Comparison of ENCODE assay signal across 8 mouse cellular contexts in genomic region chr9:49055333-49056205, GRCm38 (mm10). TPM values are rescaled to one million over a fixed set of nuclear protein-coding genes. Genes with fewer than 3 reads are reported as not detected.
DNase-seq lines count a peak whose midpoint lies in the region; ATAC-seq and TF ChIP-seq lines count a peak whose summit lies in the region.

Gene Zw10, plus strand, starts transcription at chr9:49055613.

- H3K27me3 ChIP-seq in G1E (ENCODE audit: insufficient read depth, low read length): no peaks in the 10 kb centered on the region
- H3K27me3 ChIP-seq in forebrain, embryonic 16.5 days (replicated peaks; ENCODE audit: control insufficient read depth, insufficient read depth, low read length): no peaks in the 10 kb centered on the region
- no peaks in the 10 kb centered on the region for H3K27me3 ChIP-seq in lung, embryonic 14.5 days (ENCODE audit: insufficient read depth, low read length)
- no peaks in the 10 kb centered on the region for H3K27me3 ChIP-seq in thymus, adult 2 months (ENCODE audit: control insufficient read depth, insufficient read depth, low read length)

- peak within 1 kb of the TSS; percentile 78 for H3K4me2 ChIP-seq in forebrain, embryonic 16.5 days (ENCODE audit: low read length)
- H3K4me2 ChIP-seq in lung, embryonic 14.5 days: peak within 1 kb of the TSS; percentile 73

- under 1% methylated on average over 53 of the region's 53 CpGs for WGBS in forebrain, embryonic 16.5 days
- under 1% methylated on average over 53 of the region's 53 CpGs for WGBS in lung, embryonic 14.5 days
- under 1% methylated on average over 53 of the region's 53 CpGs for WGBS in olfactory bulb, adult 2 months
- under 1% methylated on average over 53 of the region's 53 CpGs for WGBS in thymus, adult 2 months

- intact Hi-C loops in heart, postnatal 36 days (cut with DNase I): loop anchor here (10.0 kb wide), 1 partner anchor 191 kb away; no protein-coding TSS in a partner anchor

- TF ChIP-seq CTCF in G1E (IDR thresholded peaks at IDR 0.05; ENCODE audit: low read depth, low read length): no peak
- TF ChIP-seq CTCF in layer of hippocampus, adult 2 months (conservative IDR thresholded peaks at IDR 0.05): 0 out of 2 replicates have a peak, but pooled peaks have one; percentile 5
- TF ChIP-seq CTCF in lung, embryonic 14.5 days (IDR thresholded peaks at IDR 0.05; ENCODE audit: low read depth): no peak
- no peak for TF ChIP-seq CTCF in olfactory bulb, adult 2 months (IDR thresholded peaks at IDR 0.05; ENCODE audit: insufficient read depth, low read depth, low read length)
- peak; percentile 67 for TF ChIP-seq CTCF in thymus, adult 2 months (IDR thresholded peaks at IDR 0.05; ENCODE audit: borderline replicate concordance, control insufficient read depth, extremely low read depth, insufficient read depth, low read length, poor library complexity)

- peaks cover 25% of the 10 kb centered on the region for H3K4me1 ChIP-seq in G1E (ENCODE audit: insufficient read depth, low read depth, low read length)
- H3K4me1 ChIP-seq in forebrain, embryonic 16.5 days (replicated peaks; ENCODE audit: control insufficient read depth, insufficient read depth, low read length): peaks cover 13% of the 10 kb centered on the region
- peaks cover 6% of the 10 kb centered on the region for H3K4me1 ChIP-seq in lung, embryonic 14.5 days (ENCODE audit: insufficient read depth)
- no peaks in the 10 kb centered on the region for H3K4me1 ChIP-seq in olfactory bulb, adult 2 months (ENCODE audit: control insufficient read depth, insufficient read depth, low read length)
- no peaks in the 10 kb centered on the region for H3K4me1 ChIP-seq in thymus, adult 2 months (replicated peaks; ENCODE audit: control insufficient read depth, insufficient read depth, low read length)

- no peaks in the 10 kb centered on the region for H3K9me3 ChIP-seq in G1E (replicated peaks)
- no peaks in the 10 kb centered on the region for H3K9me3 ChIP-seq in forebrain, embryonic 16.5 days (ENCODE audit: control insufficient read depth, low read length)
- no peaks in the 10 kb centered on the region for H3K9me3 ChIP-seq in lung, embryonic 14.5 days (ENCODE audit: low read depth, low read length)

- peak; percentile 85 for DNase-seq in G1E (ENCODE audit: low spot score)
- DNase-seq in cerebellum, adult 18-20 months: peak; percentile 96 to 99
- DNase-seq in heart, postnatal 36 days: peak; percentile 91
- peak; percentile 95 to 96 for DNase-seq in layer of hippocampus, adult 2 months (ENCODE audit: low spot score in 2 of 2)
- peak; percentile 98 for DNase-seq in lung, embryonic 14.5 days
- DNase-seq in thymus, adult 2 months: peak; percentile 95

- ATAC-seq in G1E (ENCODE audit: extremely low read depth, insufficient number of reproducible peaks, low FRiP score, poor library complexity, severe bottlenecking): peak; percentile 95
- peak; percentile 100 for ATAC-seq in forebrain, embryonic 16.5 days
- peak; percentile 99 for ATAC-seq in lung, embryonic 14.5 days (ENCODE audit: insufficient read depth)

- no peak within 1 kb of the TSS for H3K27ac ChIP-seq in forebrain, embryonic 16.5 days (ENCODE audit: low read length)
- H3K27ac ChIP-seq in layer of hippocampus, adult 2 months: peak within 1 kb of the TSS; percentile 89
- H3K27ac ChIP-seq in lung, embryonic 14.5 days (ENCODE audit: low read depth): peak within 1 kb of the TSS; percentile 36; the same call in 1 of the 2 replicates
- H3K27ac ChIP-seq in olfactory bulb, adult 2 months (ENCODE audit: insufficient read depth, low read depth, low read length): peak within 1 kb of the TSS; percentile 52; the same call in 1 of the 2 replicates
- no peak within 1 kb of the TSS for H3K27ac ChIP-seq in thymus, adult 2 months (ENCODE audit: control insufficient read depth, insufficient read depth, low read length)

- H3K36me3 ChIP-seq in G1E (replicated peaks): peaks cover 24% of the 10 kb centered on the region
- H3K36me3 ChIP-seq in forebrain, embryonic 16.5 days (ENCODE audit: control insufficient read depth, insufficient read depth): peaks cover 2% of the 10 kb centered on the region; the same call in 1 of the 2 replicates
- H3K36me3 ChIP-seq in lung, embryonic 14.5 days (ENCODE audit: insufficient read depth): peaks cover 17% of the 10 kb centered on the region
- peaks cover 12% of the 10 kb centered on the region for H3K36me3 ChIP-seq in thymus, adult 2 months (ENCODE audit: control insufficient read depth, insufficient read depth, low read length)

- peak within 1 kb of the TSS; percentile 82 for H3K4me3 ChIP-seq in G1E (ENCODE audit: low read depth, low read length)
- H3K4me3 ChIP-seq in forebrain, embryonic 16.5 days (replicated peaks; ENCODE audit: low read length): peak within 1 kb of the TSS; percentile 80
- peak within 1 kb of the TSS; percentile 87 for H3K4me3 ChIP-seq in layer of hippocampus, adult 2 months
- H3K4me3 ChIP-seq in lung, embryonic 14.5 days (ENCODE audit: low read depth, low read length): peak within 1 kb of the TSS; percentile 91
- peak within 1 kb of the TSS; percentile 96 for H3K4me3 ChIP-seq in olfactory bulb, adult 2 months (ENCODE audit: insufficient read depth, low read depth, low read length)
- peak within 1 kb of the TSS; percentile 80 for H3K4me3 ChIP-seq in thymus, adult 2 months (ENCODE audit: control insufficient read depth, insufficient read depth, low read length)

- peak within 1 kb of the TSS; percentile 88 for H3K9ac ChIP-seq in forebrain, embryonic 16.5 days (replicated peaks; ENCODE audit: low read depth, low read length)
- H3K9ac ChIP-seq in lung, embryonic 14.5 days: peak within 1 kb of the TSS; percentile 85

- peak; percentile 58 for TF ChIP-seq POLR2A in olfactory bulb, adult 2 months (IDR thresholded peaks at IDR 0.05; ENCODE audit: insufficient read depth, low read depth, low read length)
- TF ChIP-seq POLR2A in thymus, adult 2 months (IDR thresholded peaks at IDR 0.05; ENCODE audit: control insufficient read depth, extremely low read depth, insufficient read depth, low read length, poor library complexity): peak; percentile 68

RNA-seq across cellular contexts. Expression of gene Zw10, which starts in this region (rescaled TPM):
- total RNA-seq in G1E (2014; fragmentation: Nextera tagmentation) (52.0 and 53.1 TPM in 2 replicates), G1E (2017) (45.8 and 46.4 TPM in 2 replicates)
- 5.2 and 6.6 TPM in 2 replicates for polyA plus RNA-seq in G1E (2012)
- polyA plus RNA-seq in forebrain, embryonic 16.5 days (2015; fragmentation: Nextera tagmentation; extraction: Ambion mirVana): 31.0 and 32.2 TPM in 2 replicates
- 10 to 100 TPM; 10.4 to 11.8 TPM for total RNA-seq in heart, postnatal 36 days (2021)
- total RNA-seq in layer of hippocampus, adult 2 months (2021): 10 to 100 TPM; 17.3 to 17.9 TPM
- 50.7 and 53.4 TPM in 2 replicates for polyA plus RNA-seq in lung, embryonic 14.5 days (2014; fragmentation: Nextera tagmentation; extraction: Ambion mirVana)
- not detected in 2 replicates for polyA plus RNA-seq in olfactory bulb, adult 2 months (2012; ENCODE audit: insufficient read depth, insufficient read length, low replicate concordance, missing spikeins)
- polyA plus RNA-seq in thymus, adult 2 months (2012; rRNA removed): 31.0 and 31.2 TPM in 2 replicates

Comparison
In these comparisons a context has a peak if more than half of its experiments do, and no peak if none do; other contexts are left out.
1. CTCF ChIP-seq: peak in layer of hippocampus, adult 2 months (single experiment) and thymus, adult 2 months (single experiment); none in G1E (single experiment), lung, embryonic 14.5 days (single experiment) and olfactory bulb, adult 2 months (single experiment).
2. H3K27ac ChIP-seq: peak in layer of hippocampus, adult 2 months (single experiment), lung, embryonic 14.5 days (single experiment) and olfactory bulb, adult 2 months (single experiment); none in forebrain, embryonic 16.5 days (single experiment) and thymus, adult 2 months (single experiment).
3. Peak in every context shown above with its lines, with median percentiles within 50 percentile points of each other: ATAC-seq, DNase-seq and H3K4me3 ChIP-seq.